Mouse (Mus musculus) heart, embryonic 14.5 days (tissue): ENCODE data around the gene Terf2. TPM values are rescaled to one million over a fixed set of nuclear protein-coding genes. Genes with fewer than 3 reads are reported as not detected.
"Not testable (repeated sequence)": the region's sequence is repeated elsewhere in the genome, so short reads cannot be mapped to it uniquely, and the experiment has no call there.

Source experiments
- ATAC-seq: fragments of 200-750 bp; cut with Nextera tagmentation; 2 replicates; pipeline ENCODE4 v1.8.0; 2017; ENCODE audit warnings: low read depth, moderate TSS enrichment; ENCODE audit not compliant: insufficient number of reproducible peaks, insufficient read depth, low FRiP score
- H3K27ac ChIP-seq, 2 experiments: fragments of 200-500 bp in 1 of 2; fragments of 300-500 bp in 1 of 2; sonication (generic) in 1 of 2; replicated peaks in 1 of 2; 2 replicates each; pipeline ENCODE4 v1.5.1; 2012 to 2014; ENCODE audit warnings: low read depth in 2 of 2, low read length in 2 of 2, control low read depth in 1 of 2, mild to moderate bottlenecking in 1 of 2, mixed read lengths in 1 of 2; ENCODE audit not compliant: control insufficient read depth in 1 of 2, insufficient read depth in 1 of 2
- H3K27me3 ChIP-seq: fragments of 300-500 bp; sonication (generic); 2 replicates; pipeline ENCODE4 v1.6.1; 2014; ENCODE audit warnings: mild to moderate bottlenecking, low read length, control low read depth; ENCODE audit not compliant: control insufficient read depth, insufficient read depth
- H3K36me3 ChIP-seq: fragments of 300-500 bp; sonication (generic); 2 replicates; pipeline ENCODE4 v1.6.1; 2014; ENCODE audit warnings: mild to moderate bottlenecking, control low read depth, low read length, mixed read lengths; ENCODE audit not compliant: control insufficient read depth, insufficient read depth
- H3K4me1 ChIP-seq, 2 experiments: fragments of 200-500 bp in 1 of 2; fragments of 300-500 bp in 1 of 2; sonication (generic) in 1 of 2; 2 replicates each; pipeline ENCODE4 v1.6.1; 2012 to 2014; ENCODE audit warnings: low read length in 2 of 2, control low read depth in 1 of 2, mixed read lengths in 1 of 2; ENCODE audit not compliant: control insufficient read depth in 2 of 2, insufficient read depth in 2 of 2
- H3K4me2 ChIP-seq: fragments of 300-500 bp; sonication (generic); 2 replicates; pipeline ENCODE4 v1.6.1; 2014; ENCODE audit warnings: mild to moderate bottlenecking, low read length
- H3K4me3 ChIP-seq, 2 experiments: fragments of 200-500 bp in 1 of 2; fragments of 300-500 bp in 1 of 2; sonication (generic) in 1 of 2; 2 replicates each; pipeline ENCODE4 v1.5.1; 2012 to 2014; ENCODE audit warnings: low read length in 2 of 2, mild to moderate bottlenecking in 2 of 2, control low read depth in 1 of 2, low read depth in 1 of 2, moderate library complexity in 1 of 2; ENCODE audit not compliant: control insufficient read depth in 1 of 2, insufficient read depth in 1 of 2
- H3K9ac ChIP-seq: fragments of 300-500 bp; sonication (generic); 2 replicates; pipeline ENCODE4 v1.6.1; 2014; ENCODE audit warnings: mild to moderate bottlenecking, low read length
- H3K9me3 ChIP-seq: fragments of 300-500 bp; sonication (generic); 2 replicates; pipeline ENCODE4 v1.6.1; 2016; ENCODE audit warnings: low read length, control low read depth; ENCODE audit not compliant: control insufficient read depth
- WGBS: fragments of 180-500 bp; shearing (Covaris S2); extraction: QIAGEN DNeasy Blood & Tissue Kit; methylation state at CpG from one replicate; pipeline ENCODE4 v1.1.7; 2014; 5-methylcytosine and 5-hydroxymethylcytosine counted together
- polyA plus RNA-seq: library from polyadenylated mRNA; unstranded; fragments of >200 nt; fragmentation: Nextera tagmentation; extraction: Ambion mirVana; gene quantifications from 2 replicates; pipeline ENCODE4 v1.2.1, GENCODE M21; 2014

Terf2 gene
- polyA plus RNA-seq, 1 experiment from 2014 or later, result 9.8 TPM

- H3K9ac ChIP-seq, ATAC-seq, H3K27ac ChIP-seq, H3K9me3 ChIP-seq, H3K4me2 ChIP-seq, H3K27me3 ChIP-seq, H3K4me3 ChIP-seq: not testable (repeated sequence)
- H3K4me1 ChIP-seq, result peaks cover 4 to 17% of the 10 kb centered on the region in 2 experiments
- WGBS, result 96% methylated on average over 2 of the region's 2 CpGs
- H3K36me3 ChIP-seq, result peaks cover 19% of the 10 kb centered on the region
These were observed 62.7 kb downstream of the Terf2 start for GRCm38 (mm10) chr8:107033609-107034008.

GRCm38 (mm10) chr8:107031577-107032090 is 64.7 kb downstream of the Terf2 start:
- H3K27ac ChIP-seq, result peak overlapping the region; percentile 83
- H3K36me3 ChIP-seq, result peaks cover 9% of the 10 kb centered on the region; the same call in 1 of the 2 replicates
- peak overlapping the region; percentile 96 for H3K9ac ChIP-seq
- H3K4me3 ChIP-seq, result peak overlapping the region; percentile 93 to 99
- H3K4me2 ChIP-seq, result peak overlapping the region; percentile 88
- peaks cover 4 to 17% of the 10 kb centered on the region in 2 experiments for H3K4me1 ChIP-seq
- no peaks in the 10 kb centered on the region for H3K9me3 ChIP-seq
- WGBS, result 0% methylated on average over 36 of the region's 40 CpGs
- no peaks in the 10 kb centered on the region for H3K27me3 ChIP-seq
- ATAC-seq, result no peak

- H3K27ac ChIP-seq, result peak within 1 kb of the TSS; percentile 83
- H3K4me3 ChIP-seq, result peak within 1 kb of the TSS; percentile 93 to 99
- no peaks in the 10 kb centered on the region for H3K9me3 ChIP-seq
- WGBS, result 4% methylated on average over 64 of the region's 66 CpGs
- H3K4me1 ChIP-seq, result peaks cover 4 to 17% of the 10 kb centered on the region in 2 experiments
- no peaks in the 10 kb centered on the region for H3K27me3 ChIP-seq
- 0 out of 2 replicates have a peak, but pooled peaks cover 7% of the 10 kb centered on the region for H3K36me3 ChIP-seq
- peak within 1 kb of the TSS; percentile 96 for H3K9ac ChIP-seq
- peak; percentile 93 for ATAC-seq
- peak within 1 kb of the TSS; percentile 88 for H3K4me2 ChIP-seq
These were observed 65.4 kb downstream of the Terf2 start, which contains the start of gene Vps4a for GRCm38 (mm10) chr8:107030650-107031576. Gene Vps4a (plus strand): TSS chr8:107031222.

- Histone ChIP-seq H3K36me3 (0 out of 2 replicates have a peak, but pooled peaks cover 4% of the 10 kb centered on the region), H3K9ac (no peak overlapping the region), H3K27me3 (no peaks in the 10 kb centered on the region), H3K9me3 (no peaks in the 10 kb centered on the region), H3K4me2 (no peak overlapping the region), H3K27ac (no peak overlapping the region), H3K4me1 (peaks cover 4 to 17% of the 10 kb centered on the region in 2 experiments), H3K4me3 (no peak overlapping the region)
- 66% methylated on average over 5 of the region's 5 CpGs for WGBS
- ATAC-seq, result no peak
These were observed 66.3 kb downstream of the Terf2 start for GRCm38 (mm10) chr8:107030058-107030457.

- Histone ChIP-seq H3K4me1 (peaks cover 4 to 17% of the 10 kb centered on the region in 2 experiments), H3K36me3 (0 out of 2 replicates have a peak, but pooled peaks cover 4% of the 10 kb centered on the region), H3K4me3 (no peak overlapping the region), H3K9me3 (no peaks in the 10 kb centered on the region), H3K27ac (no peak overlapping the region), H3K27me3 (no peaks in the 10 kb centered on the region), H3K9ac (no peak overlapping the region), H3K4me2 (no peak overlapping the region)
- ATAC-seq, result no peak
- WGBS, result 72% methylated on average over 3 of the region's 3 CpGs
These were observed 67.0 kb downstream of the Terf2 start for GRCm38 (mm10) chr8:107029310-107029709.

GRCm38 (mm10) chr8:107023479-107023878 is 72.9 kb downstream of the Terf2 start:
- WGBS, result 85% methylated on average over 8 of the region's 8 CpGs
- no peak for ATAC-seq

More at GRCm38 (mm10) chr8:107023479-107023878, 72.9 kb downstream of the Terf2 start:
- no peaks in the 10 kb centered on the region for H3K9me3 ChIP-seq
- H3K4me3 ChIP-seq, result no peak overlapping the region
- H3K27me3 ChIP-seq, result no peaks in the 10 kb centered on the region
- H3K4me2 ChIP-seq, result no peak overlapping the region
- H3K36me3 ChIP-seq, result no peaks in the 10 kb centered on the region
- H3K27ac ChIP-seq, result no peak overlapping the region
- H3K4me1 ChIP-seq, result no peaks in the 10 kb centered on the region
- no peak overlapping the region for H3K9ac ChIP-seq
